Mouse (Mus musculus) myocyte (in vitro differentiated cells): ENCODE measurements around the gene Zfp207.

Experiments used
- E2F4 ChIP-seq: IDR thresholded peaks from one replicate; pipeline ENCODE4 v1.6.1; 2011; ENCODE audit warnings: mild to moderate bottlenecking, control low read depth, moderate library complexity; ENCODE audit not compliant: insufficient read depth
- MAX ChIP-seq: IDR thresholded peaks from one replicate; pipeline ENCODE4 v1.6.1; 2011; ENCODE audit warnings: low read depth, mild to moderate bottlenecking, control low read depth
- MYOD1 ChIP-seq, 3 experiments: IDR thresholded peaks; one replicate each; pipeline ENCODE4 v1.6.1; 2011; ENCODE audit warnings: control low read depth in 2 of 3, low read depth in 2 of 3, mild to moderate bottlenecking in 2 of 3, moderate library complexity in 1 of 3; ENCODE audit not compliant: insufficient read length in 2 of 3, control insufficient read depth in 1 of 3
- MYOG ChIP-seq, 3 experiments: IDR thresholded peaks; one replicate each; pipeline ENCODE4 v1.6.1; 2011; ENCODE audit warnings: control low read depth in 2 of 3, low read depth in 2 of 3, mild to moderate bottlenecking in 2 of 3; ENCODE audit not compliant: insufficient read length in 2 of 3, control insufficient read depth in 1 of 3, insufficient read depth in 1 of 3
- POLR2A ChIP-seq: IDR thresholded peaks from one replicate; pipeline ENCODE4 v1.6.1; 2011; ENCODE audit warnings: low read depth, mild to moderate bottlenecking, control low read depth, moderate library complexity; ENCODE audit not compliant: insufficient read length

GRCm38 (mm10) chr11:80421421-80422047 is 38.5 kb downstream of the Zfp207 start:
- TF ChIP-seq MYOG (IDR thresholded peaks at IDR 0.05; ENCODE audit: control insufficient read depth in 1 of 3, insufficient read depth in 1 of 3, insufficient read length in 2 of 3, low read depth in 2 of 3), result no peak
- no peak for TF ChIP-seq POLR2A
- TF ChIP-seq MYOD1 (IDR thresholded peaks at IDR 0.05; ENCODE audit: control insufficient read depth in 1 of 3, insufficient read length in 2 of 3, low read depth in 2 of 3), result no peak
- no peak for TF ChIP-seq E2F4
- TF ChIP-seq MAX, result no peak
